Mouse (Mus musculus): Measurements from ENCODE around the gene Bicc1. TPM values are rescaled to one million over a fixed set of nuclear protein-coding genes. Genes with fewer than 3 reads are reported as not detected.

Bicc1 gene
- polyA plus RNA-seq, 1 experiment from 2014 or later: 6.3 TPM

DNA sequence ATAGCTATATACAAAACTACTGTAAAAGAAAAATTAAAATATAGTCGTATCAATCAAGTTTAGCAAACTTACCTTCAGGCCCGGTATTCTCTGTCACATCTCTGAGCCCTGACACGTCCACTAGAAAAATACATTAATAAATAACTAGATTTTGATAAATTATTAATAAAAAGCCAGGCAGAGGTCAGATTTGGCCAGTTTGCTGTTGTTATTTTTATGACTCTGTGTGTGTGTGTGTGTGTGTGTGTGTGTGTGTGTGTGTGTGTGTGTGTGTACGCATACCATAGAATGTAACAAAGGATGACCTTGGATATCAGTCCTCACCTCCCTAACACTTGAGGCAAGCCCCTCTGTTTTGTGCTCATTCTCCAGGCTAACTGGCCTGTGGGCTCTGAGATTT, 22.4 kb upstream of the Bicc1 start:
- 85% methylated on average over 4 of the region's 4 CpGs for WGBS
- Histone ChIP-seq H3K9ac (no peak overlapping the region), H3K9me3 (no peaks in the 10 kb centered on the region), H3K27me3 (replicated peaks) (no peaks in the 10 kb centered on the region), H3K27ac (no peak overlapping the region), H3K4me3 (no peak overlapping the region), H3K4me1 (no peaks in the 10 kb centered on the region), H3K36me3 (replicated peaks) (no peaks in the 10 kb centered on the region), H3K4me2 (no peak overlapping the region)
- no peak for ATAC-seq (replicated peaks)

DNA sequence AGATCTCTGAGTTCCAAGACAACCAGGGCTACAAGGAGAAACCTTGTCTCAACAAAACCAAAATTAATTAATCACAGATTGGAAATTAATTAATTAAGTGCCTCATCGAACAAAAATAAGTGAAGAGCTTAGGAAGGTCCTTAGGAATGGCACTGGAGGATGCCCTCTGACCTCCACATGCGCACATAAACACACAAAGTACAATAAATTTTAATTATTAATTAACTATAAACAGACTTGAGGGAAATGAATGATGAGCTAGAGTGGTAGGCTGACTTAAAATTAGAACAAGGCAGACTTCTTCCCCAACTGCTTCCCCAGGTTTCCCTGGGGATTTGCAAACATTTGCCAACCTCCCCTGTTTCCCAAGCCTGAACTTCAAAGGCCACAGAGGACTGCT, 21.6 kb upstream of the Bicc1 start:
- Histone ChIP-seq H3K36me3 (replicated peaks) (no peaks in the 10 kb centered on the region), H3K9me3 (no peaks in the 10 kb centered on the region), H3K4me1 (no peaks in the 10 kb centered on the region), H3K9ac (no peak overlapping the region), H3K4me2 (no peak overlapping the region), H3K27me3 (replicated peaks) (no peaks in the 10 kb centered on the region), H3K27ac (no peak overlapping the region), H3K4me3 (no peak overlapping the region)
- 84% methylated on average over 2 of the region's 2 CpGs for whole genome bisulfite sequencing
- ATAC-seq (replicated peaks): no peak

GRCm38 (mm10) chr10:71180057-71180456, 20.6 kb upstream of the Bicc1 start:
- ATAC-seq (replicated peaks): no peak
- 79% methylated on average over 2 of the region's 2 CpGs for WGBS

GRCm38 (mm10) chr10:71177201-71177600, 17.7 kb upstream of the Bicc1 start:
- H3K9ac ChIP-seq: no peak overlapping the region
- WGBS: 88% methylated on average over 7 of the region's 7 CpGs

More at GRCm38 (mm10) chr10:71180057-71180456, 20.6 kb upstream of the Bicc1 start:
- Histone ChIP-seq H3K36me3 (replicated peaks) (no peaks in the 10 kb centered on the region), H3K27me3 (replicated peaks) (no peaks in the 10 kb centered on the region), H3K4me2 (no peak overlapping the region), H3K9me3 (no peaks in the 10 kb centered on the region), H3K4me3 (no peak overlapping the region), H3K9ac (no peak overlapping the region), H3K4me1 (no peaks in the 10 kb centered on the region), H3K27ac (no peak overlapping the region)

GRCm38 (mm10) chr10:71176341-71176740, 16.8 kb upstream of the Bicc1 start:
- H3K9ac ChIP-seq: no peak overlapping the region
- H3K36me3 ChIP-seq (replicated peaks): no peaks in the 10 kb centered on the region
- H3K4me3 ChIP-seq: no peak overlapping the region
- H3K27ac ChIP-seq: no peak overlapping the region
- WGBS: 71% methylated on average over 8 of the region's 8 CpGs
- H3K4me1 ChIP-seq: no peaks in the 10 kb centered on the region
- ATAC-seq (replicated peaks): no peak
- no peaks in the 10 kb centered on the region for H3K27me3 ChIP-seq (replicated peaks)
- H3K9me3 ChIP-seq: no peaks in the 10 kb centered on the region
- H3K4me2 ChIP-seq: no peak overlapping the region

More at GRCm38 (mm10) chr10:71177201-71177600, 17.7 kb upstream of the Bicc1 start:
- no peak for ATAC-seq (replicated peaks)
- Histone ChIP-seq H3K4me3 (no peak overlapping the region), H3K4me1 (no peaks in the 10 kb centered on the region), H3K27me3 (replicated peaks) (no peaks in the 10 kb centered on the region), H3K9me3 (no peaks in the 10 kb centered on the region), H3K36me3 (replicated peaks) (no peaks in the 10 kb centered on the region), H3K4me2 (no peak overlapping the region), H3K27ac (no peak overlapping the region)

DNA sequence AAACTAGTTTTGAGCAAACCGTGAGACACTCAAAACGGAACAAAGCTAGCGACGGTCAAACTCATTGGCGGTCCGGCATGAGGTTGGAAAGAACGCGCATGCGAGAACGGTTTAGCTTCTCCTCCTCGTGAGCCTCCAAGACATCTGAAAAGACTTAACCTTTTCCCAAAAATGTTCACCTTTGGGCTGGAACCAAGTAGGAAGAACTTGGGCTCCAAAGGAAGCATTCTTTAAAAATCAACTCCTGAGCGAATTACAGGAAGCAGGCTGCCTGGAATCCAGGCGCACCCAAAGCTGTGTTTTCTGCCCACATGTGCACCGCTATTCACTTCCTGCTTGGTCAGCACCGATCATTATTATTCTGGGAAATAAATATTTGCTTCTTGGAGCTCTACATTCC, 15.8 kb upstream of the Bicc1 start:
- Histone ChIP-seq H3K9me3 (no peaks in the 10 kb centered on the region), H3K36me3 (replicated peaks) (no peaks in the 10 kb centered on the region), H3K4me1 (no peaks in the 10 kb centered on the region), H3K27me3 (replicated peaks) (no peaks in the 10 kb centered on the region), H3K4me2 (no peak overlapping the region), H3K9ac (no peak overlapping the region), H3K27ac (no peak overlapping the region), H3K4me3 (no peak overlapping the region)
- ATAC-seq (replicated peaks): no peak
- WGBS: 97% methylated on average over 15 of the region's 15 CpGs

GRCm38 (mm10) chr10:71171414-71171813, 11.9 kb upstream of the Bicc1 start:
- H3K27me3 ChIP-seq (replicated peaks): no peaks in the 10 kb centered on the region
- no peak overlapping the region for H3K4me2 ChIP-seq
- no peaks in the 10 kb centered on the region for H3K4me1 ChIP-seq
- WGBS: 97% methylated on average over 1 of the region's 1 CpGs
- H3K9ac ChIP-seq: no peak overlapping the region
- no peaks in the 10 kb centered on the region for H3K9me3 ChIP-seq
- H3K27ac ChIP-seq: no peak overlapping the region
- no peak overlapping the region for H3K4me3 ChIP-seq
- H3K36me3 ChIP-seq (replicated peaks): no peaks in the 10 kb centered on the region
- no peak for ATAC-seq (replicated peaks)

GRCm38 (mm10) chr10:71170771-71171170, 11.3 kb upstream of the Bicc1 start:
- Histone ChIP-seq H3K4me2 (no peak overlapping the region), H3K36me3 (replicated peaks) (no peaks in the 10 kb centered on the region), H3K27ac (no peak overlapping the region), H3K9ac (no peak overlapping the region), H3K4me3 (no peak overlapping the region), H3K9me3 (no peaks in the 10 kb centered on the region), H3K4me1 (no peaks in the 10 kb centered on the region), H3K27me3 (replicated peaks) (no peaks in the 10 kb centered on the region)
- no peak for ATAC-seq (replicated peaks)
- WGBS: 96% methylated on average over 5 of the region's 5 CpGs

DNA sequence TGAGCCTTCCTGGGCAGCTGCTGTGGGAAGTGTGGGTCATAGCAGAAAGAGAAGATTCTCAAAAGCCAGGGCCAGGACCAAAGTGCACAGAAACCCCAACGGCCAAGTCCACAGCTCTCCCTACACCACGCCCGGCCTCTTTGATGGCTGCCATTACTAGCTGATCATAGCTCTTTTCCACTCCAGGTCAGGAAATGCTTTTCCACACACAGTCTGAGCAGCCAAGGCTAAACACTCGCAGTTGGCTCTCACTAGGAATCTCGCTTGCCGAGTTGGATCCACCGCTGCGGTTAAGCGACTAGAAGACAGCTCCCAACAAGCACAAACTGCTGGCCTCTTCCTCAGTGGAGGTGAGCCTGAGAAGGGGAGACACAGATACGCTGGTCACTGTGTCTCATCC, 10.3 kb upstream of the Bicc1 start:
- H3K36me3 ChIP-seq (replicated peaks): no peaks in the 10 kb centered on the region
- 90% methylated on average over 10 of the region's 10 CpGs for WGBS
- H3K4me2 ChIP-seq: no peak overlapping the region
- H3K4me1 ChIP-seq: no peaks in the 10 kb centered on the region
- no peak for ATAC-seq (replicated peaks)
- H3K4me3 ChIP-seq: no peak overlapping the region
- H3K27me3 ChIP-seq (replicated peaks): no peaks in the 10 kb centered on the region
- no peak overlapping the region for H3K9ac ChIP-seq
- H3K27ac ChIP-seq: no peak overlapping the region
- no peaks in the 10 kb centered on the region for H3K9me3 ChIP-seq

- Histone ChIP-seq H3K27me3 (replicated peaks) (no peaks in the 10 kb centered on the region), H3K9ac (no peak overlapping the region), H3K27ac (no peak overlapping the region), H3K36me3 (replicated peaks) (no peaks in the 10 kb centered on the region), H3K4me1 (no peaks in the 10 kb centered on the region), H3K9me3 (no peaks in the 10 kb centered on the region), H3K4me2 (no peak overlapping the region), H3K4me3 (no peak overlapping the region)
- 42% methylated on average over 4 of the region's 4 CpGs for WGBS
- ATAC-seq (replicated peaks): no peak
These were observed 9.7 kb upstream of the Bicc1 start for GRCm38 (mm10) chr10:71169171-71169570.

DNA sequence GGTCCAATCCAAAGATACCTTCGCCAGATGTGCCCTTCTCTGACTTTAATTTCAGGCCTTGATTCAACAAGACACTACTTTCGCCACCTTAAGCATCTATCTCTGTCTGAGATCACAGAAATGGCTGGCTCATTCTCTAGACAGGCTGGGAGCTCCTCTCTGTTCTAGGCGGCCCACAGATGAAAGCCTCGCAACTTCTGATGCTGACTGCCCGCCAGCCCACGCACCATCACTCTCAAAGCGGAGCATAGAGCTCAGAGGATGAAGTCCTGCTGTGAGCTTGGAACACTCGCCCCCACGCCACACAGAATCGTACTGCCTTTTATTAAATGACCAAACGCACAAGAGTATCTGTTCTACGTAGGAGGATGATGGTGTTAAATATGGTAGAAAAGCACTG, 949 bp upstream of the Bicc1 start:
- Histone ChIP-seq H3K4me3 (no peak overlapping the region), H3K27ac (no peak overlapping the region), H3K4me2 (peak overlapping the region; percentile 96; the same call in 1 of the 2 replicates), H3K9ac (no peak overlapping the region), H3K27me3 (replicated peaks) (0 out of 2 replicates have a peak, but pooled peaks cover 5% of the 10 kb centered on the region), H3K4me1 (peaks cover 14% of the 10 kb centered on the region; the same call in 1 of the 2 replicates), H3K9me3 (no peaks in the 10 kb centered on the region), H3K36me3 (replicated peaks) (no peaks in the 10 kb centered on the region)
- WGBS: 74% methylated on average over 12 of the region's 12 CpGs
- ATAC-seq (replicated peaks): no peak; the same call in 1 of the 2 replicates

DNA sequence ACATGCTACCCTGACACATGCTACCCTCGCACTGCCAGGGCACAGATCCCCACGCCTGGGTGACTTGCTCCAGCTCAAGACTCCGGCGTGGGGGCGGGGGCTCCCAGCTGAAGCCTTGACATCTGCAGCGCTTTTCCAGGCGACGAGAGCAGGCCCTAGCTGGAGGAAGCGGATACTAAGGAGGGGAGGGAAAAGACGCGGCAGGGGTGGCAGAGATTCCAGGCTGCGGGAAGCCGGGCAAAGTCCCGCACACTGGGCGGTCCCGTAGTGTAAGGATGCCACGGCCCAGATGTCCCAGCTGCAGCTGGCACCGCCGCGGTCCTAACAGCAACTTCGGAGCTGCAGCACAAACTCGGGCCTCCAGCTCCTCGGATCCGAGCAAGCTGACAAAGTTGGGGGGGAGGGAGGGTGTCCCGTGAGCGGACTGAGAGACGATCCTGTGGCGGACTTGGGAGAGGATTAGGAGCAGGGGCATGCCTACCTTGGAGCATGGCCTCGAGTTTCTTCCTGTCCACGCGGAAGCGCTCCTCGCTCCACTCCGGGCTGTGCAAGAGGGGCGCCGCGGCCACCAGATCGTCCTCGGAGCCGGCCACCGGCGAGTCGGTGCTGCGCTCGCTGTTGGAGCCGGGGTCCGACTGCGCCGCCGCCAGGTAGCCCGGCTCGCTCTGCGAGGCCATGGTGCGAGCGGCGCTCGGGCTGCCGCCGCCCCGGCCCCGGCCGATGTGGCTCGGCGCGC, 392 bp downstream of the Bicc1 start:
- Histone ChIP-seq H3K9ac (peak overlapping the region; percentile 67), H3K27ac (peak overlapping the region; percentile 31; the same call in 1 of the 2 replicates), H3K27me3 (replicated peaks) (0 out of 2 replicates have a peak, but pooled peaks cover 5% of the 10 kb centered on the region), H3K36me3 (replicated peaks) (no peaks in the 10 kb centered on the region), H3K9me3 (no peaks in the 10 kb centered on the region), H3K4me2 (peak overlapping the region; percentile 96), H3K4me3 (peak overlapping the region; percentile 63), H3K4me1 (peaks cover 14% of the 10 kb centered on the region; the same call in 1 of the 2 replicates)
- WGBS: under 1% methylated on average over 62 of the region's 65 CpGs
- peak; percentile 90 for ATAC-seq (replicated peaks)

- 90% methylated on average over 5 of the region's 5 CpGs for WGBS
- Histone ChIP-seq H3K4me2 (no peak overlapping the region), H3K9me3 (no peaks in the 10 kb centered on the region), H3K9ac (no peak overlapping the region), H3K27ac (no peak overlapping the region), H3K36me3 (replicated peaks) (no peaks in the 10 kb centered on the region), H3K4me3 (no peak overlapping the region), H3K27me3 (replicated peaks) (0 out of 2 replicates have a peak, but pooled peaks cover 5% of the 10 kb centered on the region), H3K4me1 (peaks cover 14% of the 10 kb centered on the region; the same call in 1 of the 2 replicates)
- ATAC-seq (replicated peaks): no peak
These were observed 2.9 kb downstream of the Bicc1 start for GRCm38 (mm10) chr10:71156569-71156968.
